Comparison of ENCODE assay signal across 8 mouse cellular contexts in the genomic region with DNA sequence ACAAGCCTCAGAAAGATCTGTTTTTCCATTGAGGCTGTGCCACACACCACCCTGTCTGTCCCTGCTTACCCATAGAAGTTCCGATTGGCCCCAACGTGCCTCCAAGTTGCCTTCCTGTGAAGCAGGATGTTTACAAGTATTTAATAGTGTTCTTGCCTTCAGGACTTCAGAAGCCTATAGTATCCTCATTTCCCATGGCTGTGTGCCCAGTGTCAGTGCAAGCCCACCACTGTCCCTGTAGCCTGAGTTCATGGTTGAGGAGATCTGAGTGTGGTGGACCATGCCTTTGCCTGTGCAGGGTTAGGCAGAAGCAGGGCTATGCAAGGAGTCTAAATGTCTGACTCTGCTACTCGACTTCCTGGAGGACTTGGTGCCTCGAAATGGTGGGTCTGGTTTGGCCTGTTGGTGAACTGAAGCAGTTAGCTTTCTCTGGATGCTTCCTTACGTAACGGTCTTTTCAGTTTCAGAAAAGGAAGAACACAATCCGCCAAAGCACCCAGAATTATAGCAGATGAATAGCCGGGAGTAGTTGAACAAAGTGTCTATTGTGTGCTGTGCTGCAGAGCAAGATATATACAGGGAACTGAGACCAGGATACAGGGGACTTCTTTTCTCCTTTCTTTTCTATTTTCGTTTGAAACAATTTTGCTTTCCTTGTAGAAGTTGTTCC.
DNase-seq lines count a peak whose midpoint lies in the region; ATAC-seq and TF ChIP-seq lines count a peak whose summit lies in the region.

No protein-coding gene starts in this region.

- TF ChIP-seq CTCF in stomach, postnatal 0 days (IDR thresholded peaks at IDR 0.05; ENCODE audit: low read depth), result no peak

- no peaks in the 10 kb centered on the region for H3K9me3 ChIP-seq in forebrain, embryonic 10.5 days
- no peaks in the 10 kb centered on the region for H3K9me3 ChIP-seq in forebrain, embryonic 16.5 days (ENCODE audit: control insufficient read depth, low read length)
- H3K9me3 ChIP-seq in midbrain, embryonic 12.5 days, result no peaks in the 10 kb centered on the region
- no peaks in the 10 kb centered on the region for H3K9me3 ChIP-seq in midbrain, embryonic 10.5 days (replicated peaks)
- H3K9me3 ChIP-seq in stomach, postnatal 0 days (ENCODE audit: control insufficient read depth, low read length), result no peaks in the 10 kb centered on the region

- TF ChIP-seq EP300 in stomach, postnatal 0 days (optimal IDR thresholded peaks at IDR 0.05), result no peak

- 0 out of 2 replicates have a peak overlapping the region, but pooled peaks have one; percentile 30 for H3K27ac ChIP-seq in forebrain, embryonic 10.5 days
- no peak overlapping the region for H3K27ac ChIP-seq in forebrain, embryonic 16.5 days (ENCODE audit: low read length)
- H3K27ac ChIP-seq in midbrain, embryonic 12.5 days (replicated peaks), result peak overlapping the region; percentile 49; the same call in 1 of the 2 replicates
- no peak overlapping the region for H3K27ac ChIP-seq in midbrain, embryonic 10.5 days (replicated peaks)
- 0 out of 2 replicates have a peak overlapping the region, but pooled peaks have one; percentile 24 for H3K27ac ChIP-seq in stomach, postnatal 0 days (replicated peaks)

- H3K9ac ChIP-seq in forebrain, embryonic 16.5 days (replicated peaks; ENCODE audit: low read depth, low read length), result no peak overlapping the region
- no peak overlapping the region for H3K9ac ChIP-seq in midbrain, embryonic 12.5 days (replicated peaks)
- no peak overlapping the region for H3K9ac ChIP-seq in stomach, postnatal 0 days (ENCODE audit: low read length)

- peaks cover 36% of the 10 kb centered on the region for H3K4me1 ChIP-seq in forebrain, embryonic 10.5 days
- H3K4me1 ChIP-seq in forebrain, embryonic 16.5 days (replicated peaks; ENCODE audit: control insufficient read depth, insufficient read depth, low read length), result peaks cover 53% of the 10 kb centered on the region
- H3K4me1 ChIP-seq in midbrain, embryonic 12.5 days, result peaks cover 40% of the 10 kb centered on the region
- peaks cover 21% of the 10 kb centered on the region for H3K4me1 ChIP-seq in midbrain, embryonic 10.5 days
- peaks cover 2% of the 10 kb centered on the region; the same call in 1 of the 2 replicates for H3K4me1 ChIP-seq in stomach, postnatal 0 days (replicated peaks; ENCODE audit: control insufficient read depth, insufficient read depth)

- no peaks in the 10 kb centered on the region for H3K27me3 ChIP-seq in forebrain, embryonic 10.5 days (ENCODE audit: poor library complexity, severe bottlenecking)
- no peaks in the 10 kb centered on the region for H3K27me3 ChIP-seq in forebrain, embryonic 16.5 days (replicated peaks; ENCODE audit: control insufficient read depth, insufficient read depth, low read length)
- H3K27me3 ChIP-seq in midbrain, embryonic 12.5 days, result no peaks in the 10 kb centered on the region
- no peaks in the 10 kb centered on the region; the same call in 1 of the 2 replicates for H3K27me3 ChIP-seq in midbrain, embryonic 10.5 days (ENCODE audit: low read depth, poor library complexity, severe bottlenecking)
- H3K27me3 ChIP-seq in stomach, postnatal 0 days (ENCODE audit: control insufficient read depth, insufficient read depth, low read length), result no peaks in the 10 kb centered on the region

- no peak for DNase-seq in forebrain, embryonic 10.5 days (ENCODE audit: extremely low spot score, low spot score)
- DNase-seq in midbrain, embryonic 10.5 days (ENCODE audit: low spot score), result no peak
- peak; percentile 38 for DNase-seq in kidney, postnatal 14 days
- DNase-seq in stomach, postnatal 0 days (ENCODE audit: low spot score), result no peak
- DNase-seq in left cerebral cortex, adult 18-20 months (ENCODE audit: low spot score in 2 of 2), result no peak

- 0 out of 2 replicates have a peak, but pooled peaks cover 3% of the 10 kb centered on the region for H3K36me3 ChIP-seq in forebrain, embryonic 10.5 days (replicated peaks)
- no peaks in the 10 kb centered on the region for H3K36me3 ChIP-seq in forebrain, embryonic 16.5 days (ENCODE audit: control insufficient read depth, insufficient read depth)
- no peaks in the 10 kb centered on the region for H3K36me3 ChIP-seq in midbrain, embryonic 12.5 days
- H3K36me3 ChIP-seq in midbrain, embryonic 10.5 days, result no peaks in the 10 kb centered on the region
- no peaks in the 10 kb centered on the region for H3K36me3 ChIP-seq in stomach, postnatal 0 days (ENCODE audit: control insufficient read depth, insufficient read depth, low read length)

- WGBS in forebrain, embryonic 10.5 days, result 69% methylated on average over 9 of the region's 9 CpGs
- WGBS in forebrain, embryonic 16.5 days, result 27% methylated on average over 9 of the region's 9 CpGs
- 55% methylated on average over 9 of the region's 9 CpGs for WGBS in midbrain, embryonic 12.5 days
- 77% methylated on average over 9 of the region's 9 CpGs for WGBS in midbrain, embryonic 10.5 days
- WGBS in stomach, postnatal 0 days, result 65% methylated on average over 9 of the region's 9 CpGs

- ATAC-seq in forebrain, embryonic 16.5 days, result no peak
- ATAC-seq in midbrain, embryonic 12.5 days (ENCODE audit: low FRiP score, low read depth), result no peak
- no peak for ATAC-seq in stomach, postnatal 0 days (ENCODE audit: low FRiP score, low TSS enrichment)
- no peak for ATAC-seq in erythroblast, adult 5-6 weeks (replicated peaks; ENCODE audit: low FRiP score, poor library complexity, severe bottlenecking)

- H3K4me2 ChIP-seq in forebrain, embryonic 16.5 days (ENCODE audit: low read length), result no peak overlapping the region
- no peak overlapping the region for H3K4me2 ChIP-seq in midbrain, embryonic 12.5 days (replicated peaks)
- no peak overlapping the region for H3K4me2 ChIP-seq in stomach, postnatal 0 days (replicated peaks; ENCODE audit: low read depth)

- H3K4me3 ChIP-seq in forebrain, embryonic 10.5 days, result no peak overlapping the region
- no peak overlapping the region for H3K4me3 ChIP-seq in forebrain, embryonic 16.5 days (replicated peaks; ENCODE audit: low read length)
- H3K4me3 ChIP-seq in midbrain, embryonic 12.5 days, result no peak overlapping the region
- no peak overlapping the region for H3K4me3 ChIP-seq in midbrain, embryonic 10.5 days
- H3K4me3 ChIP-seq in stomach, postnatal 0 days (ENCODE audit: low read depth, low read length), result no peak overlapping the region

Comparison
In these comparisons a context has a peak if more than half of its experiments do, and no peak if none do; other contexts are left out.
1. H3K27ac ChIP-seq: peak in forebrain, embryonic 10.5 days (single experiment), midbrain, embryonic 12.5 days (single experiment) and stomach, postnatal 0 days (single experiment); none in forebrain, embryonic 16.5 days (single experiment) and midbrain, embryonic 10.5 days (single experiment).